Mouse (Mus musculus) stomach, postnatal 0 days (tissue): Measurements from ENCODE around the gene Tmem63a.
A peak's percentile ranks its signal among the peaks of the same experiment; 100 is the strongest.

ENCODE experiments used
- CTCF ChIP-seq: IDR thresholded peaks from 2 replicates; pipeline ENCODE4 v1.5.1; 2016; ENCODE audit warnings: antibody characterized with exemption, low read depth, mild to moderate bottlenecking, moderate library complexity
- EP300 ChIP-seq: optimal IDR thresholded peaks from 2 replicates; pipeline ENCODE3; 2016; ENCODE audit warnings: antibody characterized with exemption

DNA sequence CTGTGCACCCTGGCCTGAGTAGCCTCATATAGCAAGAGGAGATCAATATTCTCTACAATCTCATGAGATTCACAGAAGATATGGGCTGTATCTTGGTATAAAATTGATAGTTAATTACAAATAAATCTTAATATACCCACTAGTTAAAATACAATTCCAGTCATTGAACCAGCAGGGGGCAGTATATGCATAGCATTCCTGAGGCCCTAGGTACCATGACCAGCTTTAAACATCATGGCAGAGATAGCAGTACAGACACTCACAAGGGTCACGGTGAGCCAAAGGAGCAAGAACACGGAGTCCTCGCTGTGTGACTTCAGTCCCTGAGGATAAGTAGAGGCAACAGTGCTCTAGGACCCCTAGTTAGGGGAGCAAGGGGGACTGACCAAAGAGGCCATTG, 50.0 kb downstream of the Tmem63a start:
- TF ChIP-seq CTCF: peak; percentile 89
- no peak for TF ChIP-seq EP300
